Mouse (Mus musculus) hematopoietic stem cell, adult 5-6 weeks (primary cell): Measurements from ENCODE around the gene Tprn. TPM values are rescaled to one million over a fixed set of nuclear protein-coding genes. Genes with fewer than 3 reads are reported as not detected.
A peak's percentile ranks its signal among the peaks of the same experiment; 100 is the strongest.
"Not testable (repeated sequence)": the region's sequence is repeated elsewhere in the genome, so short reads cannot be mapped to it uniquely, and the experiment has no call there.

Experiments used
- ATAC-seq, 2 experiments: fragments of 125-278 bp in 1 of 2; replicated peaks in 1 of 2; 2 replicates each; pipeline ENCODE4 v1.8.0; 2016 to 2017; ENCODE audit warnings: inconsistent platforms in 2 of 2, mild to moderate bottlenecking in 2 of 2, moderate number of reproducible peaks in 2 of 2, low read depth in 1 of 2, moderate TSS enrichment in 1 of 2; ENCODE audit not compliant: low FRiP score in 2 of 2, poor library complexity in 2 of 2, severe bottlenecking in 2 of 2, insufficient read depth in 1 of 2, low TSS enrichment in 1 of 2
- total RNA-seq: library from RNA; stranded (forward); fragments of 172-1452, 232-1000 nt; gene quantifications from 2 replicates; pipeline ENCODE4 v1.2.3, GENCODE M21; 2017

Tprn gene
- total RNA-seq, 1 experiment from 2014 or later = 8.2 TPM

DNA sequence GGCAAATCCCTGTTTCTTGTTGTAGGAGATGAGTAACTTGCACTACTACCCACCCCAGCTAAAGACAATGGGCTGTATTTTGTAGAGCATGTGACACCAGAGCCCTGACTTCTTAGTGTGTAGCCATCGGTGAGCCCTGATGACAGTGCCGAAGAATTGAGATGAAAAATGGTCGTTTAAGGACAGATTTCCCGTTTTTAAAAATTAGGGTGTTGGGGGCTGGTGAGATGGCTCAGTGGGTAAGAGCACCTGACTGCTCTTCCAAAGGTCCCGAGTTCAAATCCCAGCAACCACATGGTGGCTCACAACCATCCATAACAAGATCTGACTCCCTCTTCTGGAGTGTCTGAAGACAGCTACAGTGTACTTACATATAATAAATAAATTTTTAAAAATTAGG is 5.2 kb upstream of the Tprn start:
- ATAC-seq = not testable (repeated sequence)

GRCm38 (mm10) chr2:25258887-25259286 is 3.5 kb upstream of the Tprn start:
- no peak for ATAC-seq

DNA sequence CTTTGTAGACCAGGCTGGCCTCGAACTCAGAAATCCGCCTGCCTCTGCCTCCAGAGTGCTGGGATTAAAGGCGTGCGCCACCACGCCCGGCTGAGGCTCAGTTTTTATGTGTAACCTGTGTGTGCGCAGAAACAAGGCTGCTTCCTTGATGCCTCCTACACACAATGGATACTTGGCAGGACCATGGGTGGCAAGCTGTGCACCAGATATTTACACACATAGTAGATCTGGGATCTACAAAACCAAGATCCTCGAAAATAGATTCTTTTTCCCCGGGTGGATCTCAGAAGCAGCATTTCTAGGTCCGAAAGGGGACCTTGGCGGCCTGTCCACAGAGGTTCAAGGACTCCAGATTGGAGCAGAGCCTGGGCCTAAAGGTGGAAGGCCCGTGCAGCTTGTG is 548 bp upstream of the Tprn start:
- no peak for ATAC-seq

DNA sequence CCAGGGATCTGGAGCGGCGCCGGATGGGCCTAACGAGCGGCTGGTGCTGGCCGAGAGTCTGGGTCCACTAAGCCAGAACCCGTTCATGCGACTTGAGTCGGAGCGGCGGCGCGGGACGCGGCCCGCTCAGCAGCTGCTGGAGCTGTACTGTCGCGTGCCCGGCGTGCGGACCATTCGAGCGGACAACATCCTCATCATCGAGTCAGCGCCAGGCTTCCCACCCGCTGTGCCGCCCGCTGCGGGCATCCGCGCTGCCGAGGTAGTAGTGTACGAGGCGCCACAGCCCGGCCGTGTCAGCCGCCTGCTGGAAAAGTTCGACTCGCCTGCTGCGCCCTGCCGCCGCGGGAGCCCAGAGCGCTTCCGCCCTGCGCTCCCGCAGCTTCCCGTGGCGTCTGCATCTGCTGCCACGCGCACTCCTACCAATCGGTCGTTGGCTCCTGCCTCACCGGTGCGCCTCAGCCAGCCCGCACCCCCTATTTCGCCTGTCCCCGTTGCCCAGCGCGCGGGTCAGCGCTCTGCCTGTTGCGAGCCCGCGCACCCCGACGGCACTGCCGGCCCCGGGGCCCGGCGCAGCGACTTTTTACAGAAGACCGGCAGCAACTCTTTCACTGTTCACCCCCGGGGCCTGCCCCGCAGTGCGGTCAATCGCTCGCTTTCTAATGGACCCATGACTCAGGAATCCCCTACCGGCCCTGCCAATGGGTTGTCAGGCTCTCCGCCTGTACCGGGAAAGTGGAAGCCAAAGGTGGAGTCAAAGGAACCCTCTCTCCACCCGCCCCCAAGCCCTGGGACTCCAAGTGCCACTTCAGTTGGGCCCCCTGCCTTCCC is 591 bp downstream of the Tprn start:
- peak in 1 of 2 experiments; percentile 36; a peak in 2 of 4 replicates for ATAC-seq

DNA sequence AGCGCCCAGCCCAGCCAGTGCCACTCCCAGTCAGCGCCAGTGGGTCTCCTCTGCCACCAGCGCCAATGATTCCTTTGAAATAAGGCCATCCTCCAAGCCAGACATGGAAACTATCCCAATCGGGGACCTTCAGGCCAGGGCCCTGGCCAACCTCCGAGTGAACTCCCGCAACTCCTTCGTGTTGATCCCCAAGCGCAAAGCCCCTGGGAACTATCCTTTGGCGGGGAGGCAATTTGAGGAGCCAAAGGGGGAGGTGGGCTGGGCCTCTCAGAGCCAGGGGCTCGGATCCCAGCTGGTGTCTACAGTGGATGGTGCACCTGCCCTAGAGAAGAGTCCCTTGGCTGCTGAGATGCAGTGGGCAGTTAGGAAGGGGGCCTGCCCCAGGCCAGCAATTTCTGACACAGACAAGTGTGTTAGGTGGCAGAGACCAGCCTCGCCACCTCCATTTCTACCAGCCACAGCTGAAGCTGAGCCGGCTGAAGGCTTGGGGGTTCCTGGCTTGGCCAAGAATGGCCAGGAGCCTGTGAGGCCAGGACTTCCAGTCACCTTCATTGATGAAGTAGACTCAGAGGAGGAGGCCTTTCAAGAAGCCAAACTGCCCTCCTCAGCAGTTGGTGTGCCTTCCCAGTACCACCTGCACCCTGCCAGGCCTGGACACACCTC is 1.3 kb downstream of the Tprn start:
- ATAC-seq = no peak

DNA sequence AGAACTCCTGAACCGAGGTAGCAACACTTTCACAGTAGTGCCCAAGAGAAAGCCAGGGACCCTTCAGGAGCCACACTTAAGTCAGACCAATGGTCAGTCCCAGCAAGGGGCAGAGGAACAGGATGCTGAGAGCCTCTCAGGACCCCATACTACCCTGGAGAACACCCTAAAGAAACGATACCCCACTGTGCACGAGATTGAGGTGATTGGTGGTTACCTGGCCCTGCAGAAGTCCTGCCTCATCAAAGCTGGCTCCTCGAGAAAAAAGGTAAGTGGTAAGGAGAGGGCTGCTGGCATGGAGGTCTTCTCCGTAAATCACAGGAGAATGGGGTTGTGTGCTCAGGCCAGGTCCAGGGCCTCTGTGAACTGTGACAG is 1.9 kb downstream of the Tprn start:
- no peak for ATAC-seq

DNA sequence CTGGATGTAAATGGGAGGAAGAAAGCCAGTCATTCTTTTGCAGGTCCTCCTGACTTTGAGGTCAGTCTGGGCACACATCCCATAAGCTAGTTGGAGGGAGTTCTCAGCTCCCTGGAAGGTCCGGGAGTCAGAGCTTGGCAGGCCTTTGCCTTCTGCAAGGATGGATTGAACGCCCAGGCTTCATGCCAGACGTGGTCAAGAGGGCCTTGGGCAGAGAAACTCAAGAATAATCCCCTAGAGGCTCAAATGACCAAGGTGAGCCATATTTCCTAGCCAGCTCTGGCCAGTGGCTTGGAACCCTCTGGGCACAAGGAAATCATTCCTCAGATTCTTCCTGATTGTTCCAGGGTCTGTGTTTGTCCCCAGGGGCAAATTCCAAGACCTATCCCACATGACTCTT is 2.4 kb downstream of the Tprn start:
- no peak for ATAC-seq

GRCm38 (mm10) chr2:25265897-25266656 is 3.7 kb downstream of the Tprn start:
- peak; percentile 23 to 25; a peak in 2 of 4 replicates for ATAC-seq

DNA sequence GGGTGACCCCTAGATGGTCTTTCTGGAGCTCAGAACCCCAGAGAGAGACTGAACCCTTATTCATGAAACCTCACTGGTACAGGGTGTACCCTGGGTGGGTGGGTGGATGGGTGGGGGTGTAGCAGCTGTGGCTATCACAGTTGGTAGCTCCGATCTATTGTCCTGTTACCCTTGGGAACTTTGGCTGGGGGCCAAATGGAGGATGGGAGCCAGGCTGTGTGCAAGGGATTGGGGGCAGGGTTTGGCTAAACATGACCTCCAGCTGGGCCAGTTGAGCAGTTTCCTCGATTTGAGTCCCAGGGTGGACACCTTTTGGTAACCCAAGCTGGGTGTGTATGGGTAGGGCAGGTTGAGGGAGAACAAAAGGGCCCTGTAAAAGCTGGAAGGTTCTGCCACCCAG is 4.3 kb downstream of the Tprn start:
- no peak for ATAC-seq

GRCm38 (mm10) chr2:25267241-25267640 is 4.8 kb downstream of the Tprn start:
- no peak for ATAC-seq

- ATAC-seq = no peak
Observed at GRCm38 (mm10) chr2:25267746-25268309, 5.4 kb downstream of the Tprn start.

DNA sequence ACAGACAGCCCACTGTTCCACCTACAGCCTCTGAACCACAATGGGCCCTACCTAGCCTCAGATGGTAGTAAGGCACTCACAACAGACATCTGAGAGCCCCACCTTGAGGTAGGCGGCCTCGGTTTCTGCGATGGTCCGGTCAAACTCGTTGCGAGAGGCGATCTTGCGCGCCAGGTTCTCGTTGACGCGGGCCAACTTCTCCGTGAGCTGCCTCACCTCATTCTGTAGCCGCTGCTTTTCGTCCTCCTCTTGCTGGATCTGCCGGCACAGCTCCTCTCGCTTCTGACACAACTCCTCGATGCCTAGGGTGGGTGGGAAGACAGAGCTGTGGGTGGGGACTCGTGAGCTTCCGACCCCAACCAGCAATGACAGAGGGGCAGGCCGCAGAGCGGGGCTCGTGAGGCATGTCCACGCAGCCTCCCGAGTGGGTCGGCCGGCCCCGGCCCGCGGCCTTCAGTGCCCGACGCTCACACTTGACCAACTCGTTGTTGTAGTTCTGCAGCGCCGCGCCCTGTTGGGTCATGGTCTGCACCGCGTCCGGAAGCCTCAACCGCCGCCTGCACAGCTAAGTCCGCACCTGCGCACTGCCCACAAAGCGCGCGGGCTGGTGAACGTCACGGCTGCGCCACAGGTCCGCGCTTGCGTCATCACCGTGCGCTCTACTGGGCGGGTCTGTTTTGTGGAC is 9.6 kb downstream of the Tprn start, which contains the start of the genes Ssna1 and Anapc2:
TSS of gene Ssna1 (minus strand) at position 612 of the 685 bp plus-strand sequence.
TSS of gene Anapc2 (plus strand) at position 652 of the 685 bp plus-strand sequence.
- peak; percentile 90 to 96 for ATAC-seq

DNA sequence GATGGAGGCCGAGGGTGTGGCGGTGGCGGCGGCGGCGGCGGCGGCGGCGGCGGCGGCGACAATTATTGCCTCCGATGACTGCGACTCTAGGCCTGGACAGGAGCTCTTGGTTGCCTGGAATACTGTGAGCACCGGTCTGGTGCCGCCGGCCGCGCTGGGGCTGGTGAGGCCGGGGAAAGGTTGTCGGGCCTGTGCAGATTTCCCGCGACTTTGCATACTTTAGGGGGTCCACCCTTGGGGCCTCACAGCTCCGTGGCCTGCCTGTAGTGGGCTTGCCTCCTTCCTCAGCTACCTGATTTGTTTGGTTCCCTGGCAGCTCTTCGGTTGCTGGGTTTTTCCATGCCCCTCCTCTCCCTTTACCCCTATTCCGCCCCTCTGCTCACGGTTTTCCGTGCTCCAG is 10.1 kb downstream of the Tprn start:
- ATAC-seq = no peak

DNA sequence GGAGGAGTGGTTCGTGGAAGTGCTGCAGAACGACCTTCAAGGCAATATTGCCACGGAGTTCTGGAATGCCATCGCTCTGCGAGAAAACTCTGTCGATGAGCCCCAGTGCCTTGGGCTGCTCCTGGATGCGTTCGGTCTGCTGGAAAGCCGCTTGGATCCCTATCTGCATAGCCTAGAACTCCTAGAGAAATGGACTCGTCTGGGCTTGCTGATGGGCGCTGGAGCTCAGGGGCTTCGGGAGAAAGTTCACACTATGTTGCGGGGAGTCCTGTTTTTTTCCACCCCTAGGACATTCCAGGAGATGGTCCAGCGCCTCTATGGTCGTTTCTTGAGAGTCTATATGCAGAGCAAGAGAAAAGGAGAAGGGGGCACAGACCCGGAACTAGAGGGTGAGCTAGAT is 10.6 kb downstream of the Tprn start:
- ATAC-seq = no peak

DNA sequence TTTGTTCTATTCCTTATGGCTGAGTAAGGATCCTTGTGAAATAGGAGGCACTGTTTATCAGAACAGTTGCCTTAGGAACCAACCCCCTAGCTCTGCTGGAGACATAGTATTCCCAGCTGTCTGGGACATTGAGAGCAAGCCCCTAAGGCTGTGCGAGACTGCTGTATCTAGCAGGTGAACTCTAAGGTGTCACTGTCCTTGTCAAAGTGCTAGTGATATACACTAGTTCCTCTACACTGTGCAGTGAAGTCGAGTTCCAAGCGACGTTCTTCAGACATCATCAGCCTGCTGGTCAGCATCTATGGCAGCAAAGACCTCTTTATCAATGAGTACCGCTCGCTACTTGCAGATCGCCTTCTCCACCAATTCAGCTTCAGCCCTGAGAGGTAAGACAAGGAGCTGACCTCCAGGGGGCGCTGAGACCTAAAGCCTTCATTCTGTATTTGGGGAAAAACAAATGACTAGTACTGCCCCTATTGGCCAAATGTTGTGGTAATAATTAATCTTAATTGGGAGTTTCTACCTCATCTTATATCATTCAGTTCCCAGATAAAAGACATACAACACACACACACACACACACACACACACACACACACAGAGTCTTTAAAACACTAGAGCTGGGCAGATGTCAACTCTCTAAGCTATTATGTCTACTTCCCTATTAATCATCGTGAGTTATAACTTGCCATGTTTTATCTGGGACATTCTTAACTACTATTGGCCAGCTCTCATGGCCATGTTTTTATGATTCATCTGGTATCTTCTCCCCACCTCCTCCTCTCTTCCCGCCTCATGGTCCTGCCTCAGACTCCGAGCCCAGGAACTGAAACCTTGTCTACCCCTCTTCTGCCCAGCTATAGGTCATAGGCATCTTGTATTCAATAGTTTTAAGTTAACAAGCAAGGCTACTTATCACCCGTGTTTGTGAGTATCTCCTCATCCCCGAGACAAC is 16.8 kb downstream of the Tprn start:
- ATAC-seq = peak; percentile 86 to 89

DNA sequence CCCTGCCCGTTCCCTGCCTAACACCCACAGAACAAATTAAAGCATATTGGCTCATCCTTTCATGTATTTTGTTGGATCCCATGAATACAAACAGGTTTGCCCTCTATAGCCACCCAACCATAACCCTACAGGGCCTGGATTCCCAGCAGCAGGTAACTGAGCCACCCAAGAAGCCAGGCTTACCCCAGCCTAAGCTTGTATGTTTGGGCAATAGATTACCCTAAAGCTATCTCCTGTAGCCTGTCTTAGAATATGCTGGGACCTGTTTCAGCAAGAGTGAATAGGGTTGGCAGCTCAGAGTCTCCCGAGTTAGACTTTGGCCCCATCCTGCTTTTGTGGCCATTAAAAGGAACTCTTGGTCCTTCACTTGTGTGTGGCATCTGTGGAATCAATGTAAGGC is 23.1 kb downstream of the Tprn start:
- ATAC-seq = no peak
